Mouse (Mus musculus): ENCODE measurements around the gene Osbpl10. TPM values are rescaled to one million over a fixed set of nuclear protein-coding genes. Genes with fewer than 3 reads are reported as not detected.
"Not testable (repeated sequence)": the region's sequence is repeated elsewhere in the genome, so short reads cannot be mapped to it uniquely, and the experiment has no call there.

Osbpl10 gene
- polyA plus RNA-seq, 1 experiment from 2014 or later: 1.7 TPM

DNA sequence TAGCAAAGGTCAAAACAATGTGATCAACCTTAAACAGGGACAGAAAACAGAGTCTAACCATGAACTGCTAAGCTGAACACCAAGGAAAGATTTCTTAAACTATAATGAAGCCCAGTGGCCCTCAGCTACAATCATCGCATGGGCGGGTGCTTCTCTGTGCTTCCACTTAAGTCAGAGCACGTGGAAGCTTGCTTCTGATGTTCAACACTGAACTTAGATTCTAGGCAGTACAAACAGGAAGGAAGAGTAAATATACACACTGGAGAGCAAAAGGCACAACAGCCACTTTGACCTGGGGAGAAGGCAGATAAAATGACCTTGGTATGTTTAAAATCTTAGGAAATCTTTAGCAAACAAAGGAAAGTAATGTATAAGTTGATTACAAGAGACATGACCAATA lies 293.2 kb downstream of the Osbpl10 start:
- H3K4me1 ChIP-seq: no peaks in the 10 kb centered on the region

DNA sequence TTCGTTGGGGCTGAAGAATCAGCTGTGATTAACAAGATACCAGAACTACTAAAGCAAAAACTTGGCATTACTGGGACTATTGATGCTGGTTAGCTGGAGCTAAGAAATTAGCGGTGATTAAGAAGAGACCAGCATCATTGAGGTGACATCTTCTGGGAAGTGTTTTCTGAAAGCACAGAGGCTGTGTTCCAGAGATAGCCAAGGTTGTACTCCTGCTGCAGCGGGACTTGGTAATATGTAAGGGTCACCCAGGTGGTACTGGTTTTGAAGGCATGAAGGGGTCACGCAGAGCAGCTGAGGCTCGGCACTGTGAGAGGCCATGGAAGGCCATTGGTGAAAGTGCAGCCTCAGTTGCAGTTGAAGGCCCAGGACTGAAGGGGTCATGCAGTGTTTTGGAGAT lies 294.1 kb downstream of the Osbpl10 start:
- not testable (repeated sequence) for H3K4me1 ChIP-seq; H3K4me3 ChIP-seq; H3K9me3 ChIP-seq (replicated peaks); DNase-seq (ENCODE audit: low spot score); H3K27ac ChIP-seq; H3K27me3 ChIP-seq (ENCODE audit: low read depth, poor library complexity, severe bottlenecking)
- H3K36me3 ChIP-seq: peaks cover 63% of the 10 kb centered on the region
- WGBS: 94% methylated on average over 4 of the region's 5 CpGs

More for the DNA sequence above, 293.2 kb downstream of the Osbpl10 start:
- H3K27ac ChIP-seq: no peak overlapping the region
- WGBS: 90% methylated on average over 3 of the region's 3 CpGs
- no peaks in the 10 kb centered on the region for H3K27me3 ChIP-seq (ENCODE audit: low read depth, poor library complexity, severe bottlenecking)
- H3K4me3 ChIP-seq: no peak overlapping the region
- DNase-seq (ENCODE audit: low spot score): no peak
- no peaks in the 10 kb centered on the region for H3K9me3 ChIP-seq (replicated peaks)
- peaks cover 64% of the 10 kb centered on the region for H3K36me3 ChIP-seq

DNA sequence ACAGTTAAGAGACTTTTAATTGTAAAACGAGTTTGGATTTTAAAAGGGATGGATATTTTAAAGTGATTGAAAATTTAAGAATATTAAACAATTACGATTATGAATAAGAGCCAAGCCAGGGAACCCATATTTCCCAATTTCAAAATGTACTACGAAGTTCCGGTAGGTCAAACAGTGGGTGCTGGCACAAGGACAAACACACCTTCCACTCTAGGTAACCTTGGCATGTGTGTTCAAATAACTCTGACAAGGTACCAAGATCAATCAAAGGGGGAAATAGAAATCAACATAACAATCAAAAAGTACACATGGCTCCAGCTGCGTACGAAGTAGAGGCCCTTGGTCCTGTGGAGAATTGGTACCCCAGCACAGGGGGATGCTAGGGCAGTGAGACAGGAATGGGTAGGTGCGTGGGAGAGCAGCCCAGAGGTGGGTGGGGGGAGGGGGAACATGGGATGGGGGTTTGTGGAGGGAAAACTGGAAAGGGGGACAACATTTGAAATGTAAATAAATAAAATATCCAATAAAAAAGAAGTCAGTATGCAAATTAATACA lies 294.8 kb downstream of the Osbpl10 start:
- no peak for DNase-seq (ENCODE audit: low spot score)
- Histone ChIP-seq H3K4me3 (no peak overlapping the region), H3K9me3 (replicated peaks) (no peaks in the 10 kb centered on the region), H3K27me3 (ENCODE audit: low read depth, poor library complexity, severe bottlenecking) (no peaks in the 10 kb centered on the region), H3K27ac (no peak overlapping the region), H3K36me3 (peaks cover 69% of the 10 kb centered on the region), H3K4me1 (no peaks in the 10 kb centered on the region)
- 96% methylated on average over 7 of the region's 7 CpGs for WGBS

DNA sequence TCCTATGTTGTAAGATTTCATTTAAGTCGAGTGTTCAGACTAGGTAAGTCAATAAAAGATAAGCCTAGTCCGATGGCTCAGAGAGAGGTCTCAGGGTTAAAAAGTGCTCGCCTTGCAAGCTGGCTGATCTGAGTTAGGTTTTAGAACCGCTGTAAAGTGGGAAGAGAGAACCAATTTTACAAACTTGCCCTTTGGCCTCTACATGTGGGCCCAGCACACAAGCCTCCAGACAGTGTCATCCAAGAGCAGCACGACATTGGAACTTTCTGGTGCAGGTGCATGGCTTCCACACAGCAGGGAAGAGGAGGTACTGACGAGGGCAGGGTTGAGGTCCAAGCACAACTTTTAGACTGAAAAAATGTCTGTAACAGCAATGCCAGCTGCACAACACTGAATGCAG lies 296.4 kb downstream of the Osbpl10 start:
- no peak for DNase-seq (ENCODE audit: low spot score)
- H3K4me3 ChIP-seq: no peak overlapping the region
- WGBS: 89% methylated on average over 6 of the region's 6 CpGs
- no peaks in the 10 kb centered on the region for H3K27me3 ChIP-seq (ENCODE audit: low read depth, poor library complexity, severe bottlenecking)
- H3K36me3 ChIP-seq: peaks cover 82% of the 10 kb centered on the region
- no peak overlapping the region for H3K27ac ChIP-seq
- H3K9me3 ChIP-seq (replicated peaks): no peaks in the 10 kb centered on the region
- no peaks in the 10 kb centered on the region for H3K4me1 ChIP-seq

DNA sequence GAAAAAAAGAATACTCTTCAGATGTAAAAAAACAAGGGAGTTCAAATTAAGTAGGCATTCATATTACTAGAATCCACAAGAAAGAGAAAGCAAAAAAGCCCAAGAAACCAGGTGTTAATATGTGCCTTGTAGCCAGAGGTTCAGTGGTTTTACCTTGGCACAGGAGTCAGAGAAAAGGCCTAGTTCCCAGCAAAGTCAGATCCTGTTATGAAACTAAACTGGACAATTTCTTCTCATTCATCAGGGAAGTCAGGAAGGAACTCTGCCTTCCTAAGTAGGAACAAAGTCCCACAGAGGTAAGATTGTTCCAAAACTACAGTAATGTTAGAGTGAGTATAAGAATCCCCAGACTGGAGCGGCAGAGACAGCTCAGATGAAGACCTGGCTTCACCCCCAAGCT lies 300.3 kb downstream of the Osbpl10 start:
- WGBS: 89% methylated on average over 1 of the region's 1 CpGs

More for the DNA sequence above, 300.3 kb downstream of the Osbpl10 start:
- H3K9me3 ChIP-seq (replicated peaks): no peaks in the 10 kb centered on the region
- no peaks in the 10 kb centered on the region for H3K27me3 ChIP-seq (ENCODE audit: low read depth, poor library complexity, severe bottlenecking)
- no peak overlapping the region for H3K27ac ChIP-seq
- no peak overlapping the region for H3K4me3 ChIP-seq
- H3K36me3 ChIP-seq: peaks cover 73% of the 10 kb centered on the region
- DNase-seq (ENCODE audit: low spot score): no peak
- H3K4me1 ChIP-seq: no peaks in the 10 kb centered on the region

Other genes starting within 250 kb of the Osbpl10 start
- gene Cmtm6, start 247.5 kb upstream of the Osbpl10 start, polyA plus RNA-seq (2016; fragmentation: Nextera tagmentation; extraction: Ambion mirVana): 28.9 and 29.4 TPM in 2 replicates
- gene Cmtm7, start 196.7 kb upstream of the Osbpl10 start, polyA plus RNA-seq (2016; fragmentation: Nextera tagmentation; extraction: Ambion mirVana): 83.6 and 100 TPM in 2 replicates
- gene Cmtm8, start 134.4 kb upstream of the Osbpl10 start, polyA plus RNA-seq (2016; fragmentation: Nextera tagmentation; extraction: Ambion mirVana): 13.9 and 14.4 TPM in 2 replicates
- 10.6 and 12.6 TPM in 2 replicates for gene Gpd1l, start 44.6 kb upstream of the Osbpl10 start, polyA plus RNA-seq (2016; fragmentation: Nextera tagmentation; extraction: Ambion mirVana)
- gene Rps27rt, start 4.2 kb downstream of the Osbpl10 start, polyA plus RNA-seq (2016; fragmentation: Nextera tagmentation; extraction: Ambion mirVana): 226 and 227 TPM in 2 replicates